Mouse (Mus musculus): ENCODE measurements at regions not wholly inside any gene's neighbourhood (a gene's known extent, or its start where the extent isn't known, plus 50 kb on each side); places are given as distances from the start of the nearest gene placed in this dataset.

DNA sequence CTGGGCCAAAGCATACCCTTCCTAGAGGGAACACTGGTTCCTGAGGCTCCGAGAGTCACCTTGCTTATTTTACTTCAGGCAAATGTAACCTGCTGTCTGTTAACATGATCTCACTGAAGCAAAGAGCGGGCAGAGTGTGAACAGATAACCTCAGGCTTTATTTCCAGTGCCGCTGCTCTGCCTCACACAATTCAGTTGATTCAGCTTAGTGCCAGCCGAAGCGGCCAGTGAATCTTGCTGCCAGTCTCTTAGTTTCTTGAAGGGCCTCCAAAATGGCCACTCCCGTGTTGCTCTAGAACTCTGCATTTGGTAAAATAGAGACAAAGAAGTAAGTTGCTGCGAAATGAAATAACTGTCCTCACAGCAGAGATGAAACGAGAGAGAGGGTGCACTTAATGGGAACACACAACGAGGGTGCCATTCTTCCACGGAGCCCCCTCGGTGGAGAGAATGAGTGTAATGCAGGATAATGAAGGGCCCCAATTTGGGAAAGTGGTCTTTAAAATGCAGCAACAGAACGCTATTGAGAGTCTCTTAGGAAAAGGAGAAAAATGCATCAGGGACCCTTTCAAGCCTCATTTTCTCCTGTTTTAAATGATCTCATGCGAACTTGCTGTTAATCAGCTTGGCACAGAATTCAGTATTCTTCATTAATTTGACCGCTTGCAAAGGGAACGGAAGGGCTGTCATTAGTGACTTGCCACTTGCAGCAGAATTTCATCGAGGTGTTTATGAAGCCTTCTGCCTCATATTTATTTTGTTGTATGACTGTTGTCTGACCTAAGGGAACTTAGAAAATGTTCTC lies 81.2 kb upstream of the Mmadhc start:
- no peak for DNase-seq

DNA sequence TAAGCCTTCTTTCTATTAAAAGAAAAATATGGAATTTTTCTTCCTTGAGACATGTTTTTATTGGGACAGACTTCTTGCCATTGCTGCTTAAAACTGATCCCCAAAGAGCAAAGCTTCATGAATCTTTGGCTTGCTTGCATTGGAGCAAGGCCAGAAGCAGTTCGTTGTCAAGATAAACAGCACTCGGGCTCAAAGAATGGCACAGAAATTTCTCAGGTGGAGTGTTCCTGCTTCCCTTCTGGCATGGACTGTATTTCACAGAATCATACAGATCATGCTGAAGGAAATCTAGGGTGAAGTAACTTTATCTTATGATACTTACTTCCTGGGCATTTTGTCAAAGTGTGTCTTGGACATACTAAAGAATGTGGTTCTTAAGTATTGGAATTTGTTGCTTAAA lies 77.0 kb upstream of the Mmadhc start:
- DNase-seq = no peak

DNA sequence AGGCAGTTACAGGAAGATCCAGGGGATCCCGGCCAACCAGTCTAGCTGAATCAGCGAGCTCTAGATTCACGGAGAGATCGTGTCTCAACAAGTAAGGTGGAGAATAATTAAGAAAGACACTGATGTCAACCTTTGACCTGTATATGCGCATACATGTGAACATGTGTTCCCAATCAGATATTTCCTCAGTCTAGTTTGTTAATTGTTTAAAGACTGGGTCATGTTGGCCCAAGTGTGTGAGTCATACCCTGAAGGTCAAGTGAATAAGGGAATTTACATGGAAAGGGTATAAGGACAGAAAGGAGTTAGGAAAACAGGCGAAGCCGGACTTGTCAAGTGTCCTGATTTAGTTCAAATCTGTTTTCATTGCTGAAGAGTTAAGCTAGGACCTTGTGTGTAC lies 76.4 kb upstream of the Mmadhc start:
- DNase-seq = no peak

DNA sequence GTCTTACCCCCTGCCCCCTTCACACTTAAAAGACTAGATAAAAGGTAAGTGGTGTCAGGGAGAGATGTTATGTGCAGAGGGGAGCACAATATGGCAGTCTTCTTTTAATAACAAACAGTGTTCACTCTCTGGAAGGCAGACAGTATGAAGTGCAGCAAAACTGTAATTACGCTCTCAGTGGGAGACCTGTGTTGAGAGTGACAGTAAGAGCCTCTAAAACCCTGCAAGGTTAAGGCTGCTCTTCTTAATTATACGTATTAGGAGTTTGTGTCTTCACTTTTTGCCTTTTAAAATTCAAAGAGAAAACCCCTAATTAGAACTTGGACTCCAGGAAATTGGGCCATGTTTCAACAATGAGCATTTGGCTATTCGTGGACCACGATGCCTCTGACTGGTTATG lies 72.2 kb upstream of the Mmadhc start:
- DNase-seq = no peak

DNA sequence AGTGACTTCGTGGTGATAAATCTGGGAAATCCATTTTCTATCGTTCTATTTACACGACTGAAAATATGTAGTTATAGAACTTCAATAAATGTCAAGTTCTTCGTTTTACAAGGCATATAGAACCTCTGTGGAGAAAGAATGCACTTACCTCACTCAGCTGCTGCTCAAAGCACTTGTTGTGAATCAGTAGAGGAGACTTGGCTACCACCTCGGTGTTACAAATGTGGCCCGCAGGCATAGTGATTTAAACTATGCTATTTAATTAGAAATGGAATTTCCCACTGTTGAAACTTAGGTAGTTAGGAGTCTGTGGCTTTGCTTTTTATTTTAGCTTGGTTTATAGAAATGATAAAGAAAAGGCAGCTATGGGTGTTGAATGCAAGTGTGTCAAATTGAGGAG lies 71.8 kb upstream of the Mmadhc start:
- no peak for DNase-seq

DNA sequence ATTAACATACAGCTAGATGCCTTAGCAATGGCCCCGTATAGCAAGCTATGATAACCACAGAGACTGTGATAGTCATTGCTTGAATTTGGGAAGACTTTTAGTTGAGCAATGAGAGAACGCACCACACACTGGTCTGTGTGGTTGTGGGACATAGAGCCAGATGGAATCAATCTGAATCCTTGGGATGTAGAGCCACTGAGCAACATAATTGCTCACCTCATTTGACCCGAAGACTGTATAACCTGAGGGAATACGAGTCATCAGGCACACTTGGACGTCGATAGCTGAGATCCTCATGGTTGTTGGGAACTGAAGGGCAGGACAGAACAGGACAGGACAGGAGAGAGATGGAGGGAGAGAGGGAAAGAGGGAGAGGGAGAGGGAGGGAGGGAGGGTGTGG lies 68.6 kb upstream of the Mmadhc start:
- no peak for DNase-seq

DNA sequence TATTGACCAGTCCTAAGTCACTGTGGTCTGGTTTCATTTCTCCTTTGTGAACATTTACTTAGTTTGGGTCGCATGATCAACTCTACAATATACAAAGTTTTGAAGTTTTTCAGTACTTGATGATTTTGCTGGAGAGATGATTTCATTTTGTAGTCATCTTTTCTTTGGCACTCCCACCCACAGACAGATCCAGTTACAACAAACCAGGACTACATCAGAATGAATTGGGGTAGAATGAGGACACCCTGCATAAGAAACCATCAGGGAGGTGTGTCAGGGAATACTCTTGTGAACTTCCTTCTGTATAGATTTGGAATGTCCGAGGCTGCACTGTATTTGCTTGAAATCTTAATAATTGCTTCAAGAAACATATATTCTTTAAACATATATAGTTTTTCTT lies 59.5 kb upstream of the Mmadhc start:
- no peak for DNase-seq

DNA sequence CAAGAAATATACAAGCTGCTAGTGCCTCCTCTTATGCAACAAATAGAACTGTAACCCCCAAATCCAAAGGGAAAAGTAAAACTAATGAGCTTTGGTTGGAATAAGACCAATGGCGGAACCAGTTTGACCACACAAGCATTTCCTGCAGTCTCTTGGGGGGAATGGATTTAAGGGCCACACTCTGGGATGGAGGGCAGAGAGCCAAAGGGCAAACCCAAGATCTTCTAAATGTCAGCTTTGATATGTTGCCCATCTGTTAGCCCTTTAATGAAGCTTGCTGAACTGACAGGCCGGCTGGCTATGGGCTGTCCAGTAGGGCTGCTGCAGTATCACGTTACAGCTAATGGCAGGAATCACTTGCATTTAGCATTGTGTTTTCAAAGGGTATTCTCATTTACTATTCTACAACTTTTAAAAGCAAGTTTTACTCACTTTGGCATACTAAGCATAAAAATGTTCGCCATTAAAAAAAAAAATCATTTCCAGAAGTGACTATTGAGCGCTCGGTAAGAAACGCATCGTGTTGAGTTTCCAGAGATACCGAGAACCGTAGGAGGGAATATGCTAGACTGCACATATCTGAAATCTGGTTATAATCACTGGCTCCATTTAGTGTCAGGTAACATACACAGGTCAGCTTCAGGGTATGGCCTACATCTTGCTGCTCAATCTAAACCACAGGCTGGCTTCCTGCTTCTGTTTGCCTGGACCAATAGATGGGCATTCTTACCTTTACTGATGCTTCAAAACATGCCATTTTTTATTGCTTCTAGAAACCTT lies 51.1 kb upstream of the Mmadhc start:
- no peak for DNase-seq

Data from right cerebral cortex, postnatal 25 days (tissue).